Mouse (Mus musculus) C2C12 (cell line): ENCODE measurements around the gene Zfp341. TPM values are rescaled to one million over a fixed set of nuclear protein-coding genes. Genes with fewer than 3 reads are reported as not detected.

Experiments
- H3K27me3 ChIP-seq: one replicate; pipeline ENCODE4 v1.6.1; 2011; ENCODE audit not compliant: control insufficient read depth, insufficient read depth, insufficient read length
- H3K36me3 ChIP-seq: one replicate; pipeline ENCODE4 v1.6.1; 2011; ENCODE audit not compliant: control insufficient read depth, insufficient read depth
- H3K4me3 ChIP-seq: one replicate; pipeline ENCODE4 v1.5.1; 2011; ENCODE audit warnings: mild to moderate bottlenecking, control low read depth; ENCODE audit not compliant: poor library complexity, insufficient read depth, severe bottlenecking
- H3K79me2 ChIP-seq: one replicate; pipeline ENCODE4 v1.6.1; 2011; ENCODE audit not compliant: control insufficient read depth, insufficient read depth
- H3K79me3 ChIP-seq: one replicate; pipeline ENCODE4 v1.6.1; 2011; ENCODE audit warnings: low read depth, control low read depth
- H3ac ChIP-seq: one replicate; pipeline ENCODE3; 2011; ENCODE audit warnings: low read depth; ENCODE audit not compliant: control insufficient read depth, insufficient read length
- CEBPB ChIP-seq: IDR thresholded peaks from one replicate; pipeline ENCODE4 v1.6.1; 2011; ENCODE audit warnings: low read depth, mild to moderate bottlenecking, control low read depth, moderate library complexity
- CTCF ChIP-seq: IDR thresholded peaks from one replicate; pipeline ENCODE4 v1.5.1; 2011; ENCODE audit not compliant: control insufficient read depth, insufficient read depth, insufficient read length
- FOSL1 ChIP-seq: IDR thresholded peaks from one replicate; pipeline ENCODE4 v1.8.0; 2011; ENCODE audit warnings: mild to moderate bottlenecking, low read length; ENCODE audit not compliant: poor library complexity, insufficient read depth, severe bottlenecking
- MAX ChIP-seq: IDR thresholded peaks from one replicate; pipeline ENCODE4 v1.6.1; 2011; ENCODE audit warnings: mild to moderate bottlenecking, control low read depth
- MYOD1 ChIP-seq: IDR thresholded peaks from one replicate; pipeline ENCODE4 v1.6.1; 2011; ENCODE audit warnings: low read depth; ENCODE audit not compliant: control insufficient read depth, insufficient read length
- MYOG ChIP-seq: IDR thresholded peaks from one replicate; pipeline ENCODE4 v1.6.1; 2011; ENCODE audit not compliant: control insufficient read depth, insufficient read length; ENCODE audit errors: extremely low read depth
- USF1 ChIP-seq: IDR thresholded peaks from one replicate; pipeline ENCODE4 v1.6.1; 2011; ENCODE audit warnings: low read depth, mild to moderate bottlenecking, control low read depth, moderate library complexity
- polyA plus RNA-seq: library from polyadenylated mRNA; unstranded; fragments of >200 nt; fragmentation: generic; extraction: Trizol; gene quantifications from one replicate; pipeline ENCODE4 v1.2.1, GENCODE M21; 2012; ENCODE audit warnings: missing spikeins

Zfp341 gene
- polyA plus RNA-seq, 1 experiment, result 2.6 TPM

- H3K79me3 ChIP-seq, result no peaks in the 10 kb centered on the region
- no peak overlapping the region for H3ac ChIP-seq
- no peak for TF ChIP-seq USF1
- TF ChIP-seq CEBPB, result no peak
- TF ChIP-seq MYOG, result no peak
- H3K79me2 ChIP-seq, result no peaks in the 10 kb centered on the region
- H3K4me3 ChIP-seq, result no peak overlapping the region
- peaks cover 6% of the 10 kb centered on the region for H3K27me3 ChIP-seq
- H3K36me3 ChIP-seq, result no peaks in the 10 kb centered on the region
Measured at GRCm38 (mm10) chr2:154604156-154604555, 8.9 kb upstream of the Zfp341 start.

- Histone ChIP-seq H3K36me3 (no peaks in the 10 kb centered on the region), H3K27me3 (peaks cover 6% of the 10 kb centered on the region), H3K79me2 (no peaks in the 10 kb centered on the region), H3ac (no peak overlapping the region), H3K79me3 (no peaks in the 10 kb centered on the region), H3K4me3 (no peak overlapping the region)
- TF ChIP-seq CTCF (no peak), MAX (no peak), MYOG (no peak)
Measured at GRCm38 (mm10) chr2:154606965-154607364, 6.1 kb upstream of the Zfp341 start.

- H3K27me3 ChIP-seq, result peaks cover 6% of the 10 kb centered on the region
- no peak overlapping the region for H3ac ChIP-seq
- no peak for TF ChIP-seq USF1
- TF ChIP-seq MYOD1, result no peak
- no peak for TF ChIP-seq CEBPB
- no peak for TF ChIP-seq MAX
- no peak for TF ChIP-seq FOSL1
- TF ChIP-seq CTCF, result no peak
- TF ChIP-seq MYOG, result no peak
- no peak overlapping the region for H3K4me3 ChIP-seq
- H3K36me3 ChIP-seq, result no peaks in the 10 kb centered on the region
- no peaks in the 10 kb centered on the region for H3K79me2 ChIP-seq
- no peaks in the 10 kb centered on the region for H3K79me3 ChIP-seq
Measured at GRCm38 (mm10) chr2:154609050-154609767, 3.9 kb upstream of the Zfp341 start.

GRCm38 (mm10) chr2:154614841-154615576 lies 1.9 kb downstream of the Zfp341 start:
- no peaks in the 10 kb centered on the region for H3K79me3 ChIP-seq
- TF ChIP-seq MAX (no peak), FOSL1 (no peak), USF1 (no peak), CTCF (no peak), MYOD1 (no peak), MYOG (no peak), CEBPB (no peak)
- H3K4me3 ChIP-seq, result no peak overlapping the region
- H3K27me3 ChIP-seq, result no peaks in the 10 kb centered on the region
- H3K79me2 ChIP-seq, result no peaks in the 10 kb centered on the region
- H3K36me3 ChIP-seq, result no peaks in the 10 kb centered on the region
- no peak overlapping the region for H3ac ChIP-seq

DNA sequence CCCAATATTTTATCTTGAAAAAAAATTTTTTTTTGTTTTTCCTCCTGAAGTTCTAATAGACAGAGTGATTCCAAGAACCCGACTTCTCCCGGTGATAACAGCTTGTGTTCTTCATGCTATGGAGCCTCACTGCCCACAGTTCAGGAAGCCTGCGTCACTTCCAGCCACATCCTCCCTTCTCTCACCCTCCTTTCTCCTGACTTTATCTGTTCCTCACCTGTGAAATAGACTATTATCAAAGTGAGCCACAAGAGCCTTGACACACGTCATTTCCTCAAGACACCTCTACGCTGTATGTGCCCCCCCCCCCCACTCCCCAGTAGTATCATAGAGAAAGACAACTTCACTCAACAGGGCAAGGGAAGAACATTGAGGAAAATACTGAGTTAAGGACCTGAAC lies 2.6 kb downstream of the Zfp341 start:
- no peak overlapping the region for H3ac ChIP-seq
- TF ChIP-seq USF1 (no peak), MYOG (no peak), FOSL1 (no peak), MYOD1 (no peak), MAX (no peak), CTCF (no peak), CEBPB (no peak)
- no peaks in the 10 kb centered on the region for H3K27me3 ChIP-seq
- no peaks in the 10 kb centered on the region for H3K79me3 ChIP-seq
- H3K4me3 ChIP-seq, result no peak overlapping the region
- H3K36me3 ChIP-seq, result no peaks in the 10 kb centered on the region
- H3K79me2 ChIP-seq, result no peaks in the 10 kb centered on the region

DNA sequence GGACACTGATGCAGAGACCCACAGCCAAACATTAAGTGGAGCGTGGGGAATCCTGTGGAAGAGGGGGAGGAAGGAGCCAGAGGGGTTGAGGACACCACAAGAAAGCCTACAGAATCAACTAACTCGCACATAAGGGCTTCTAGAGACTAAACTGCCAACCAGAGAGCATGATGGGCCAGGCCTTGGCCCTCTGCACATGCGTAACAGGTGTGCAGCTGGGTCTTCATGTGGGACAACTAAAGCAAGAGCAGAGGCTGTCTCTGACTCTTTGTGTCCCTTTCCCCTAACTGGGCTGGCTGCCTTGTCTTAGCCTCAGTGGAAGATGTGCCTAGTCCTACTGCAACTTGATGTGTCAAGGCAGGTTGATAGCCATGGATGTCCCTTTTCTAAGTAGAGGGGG lies 4.0 kb downstream of the Zfp341 start:
- H3K4me3 ChIP-seq, result no peak overlapping the region
- TF ChIP-seq MAX (no peak), USF1 (no peak), MYOG (no peak), MYOD1 (no peak), CTCF (no peak), FOSL1 (no peak), CEBPB (no peak)
- H3K27me3 ChIP-seq, result no peaks in the 10 kb centered on the region
- H3K79me3 ChIP-seq, result no peaks in the 10 kb centered on the region
- no peaks in the 10 kb centered on the region for H3K36me3 ChIP-seq
- no peak overlapping the region for H3ac ChIP-seq
- no peaks in the 10 kb centered on the region for H3K79me2 ChIP-seq
